Mouse (Mus musculus): ENCODE data around the gene Chic2.

DNA sequence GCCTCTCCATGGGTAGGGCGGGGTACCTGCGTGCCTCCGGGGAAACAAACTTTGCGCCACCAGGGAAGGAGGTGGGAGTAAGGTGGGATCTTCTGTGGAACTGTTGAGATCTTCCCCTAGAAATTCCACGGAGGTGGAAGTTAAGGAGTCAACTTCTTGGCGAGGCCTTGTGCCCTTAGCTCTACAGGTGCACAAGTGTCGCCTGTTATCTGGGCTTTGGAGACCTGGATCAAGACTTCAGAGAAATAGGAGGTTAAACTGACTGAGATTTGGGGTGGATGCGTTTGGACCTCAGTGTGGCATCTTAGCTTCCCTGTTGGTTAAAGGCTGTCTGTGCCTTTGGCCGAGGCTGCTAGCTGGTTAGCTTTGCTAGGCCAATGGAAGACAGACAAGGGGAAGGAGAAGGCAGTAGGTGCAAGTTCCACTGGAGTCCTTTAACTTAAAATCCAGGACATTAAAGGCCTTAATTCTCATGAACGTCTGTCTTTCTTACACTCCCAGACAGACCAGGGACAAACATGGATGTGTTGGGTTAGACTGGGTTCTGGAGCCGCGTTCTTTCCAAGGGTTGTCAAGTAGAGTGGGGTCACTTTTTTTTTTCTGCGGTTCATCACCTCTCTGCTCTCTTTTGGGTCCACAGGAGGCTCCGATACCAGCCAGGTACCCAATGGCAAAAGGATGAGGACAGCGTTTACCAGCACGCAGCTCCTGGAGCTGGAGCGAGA is 31.9 kb upstream of the Chic2 start:
- TF ChIP-seq ZC3H11A (IDR thresholded peaks at IDR 0.05; ENCODE audit: borderline replicate concordance, low read depth, low read length) (no peak), ZNF384 (IDR thresholded peaks at IDR 0.05; ENCODE audit: low read depth, low read length) (no peak), CHD2 (IDR thresholded peaks at IDR 0.05; ENCODE audit: low read depth, low read length) (no peak)

Data from ES-E14 (cell line).